7 mouse cellular contexts compared by ENCODE assay signal in genomic region chr4:147199055-147199750, GRCm38 (mm10).
A peak's percentile ranks its signal among the peaks of the same experiment; 100 is the strongest.
DNase-seq lines count a peak whose midpoint lies in the region; ATAC-seq and TF ChIP-seq lines count a peak whose summit lies in the region.
"Not testable (repeated sequence)": the region's sequence is repeated elsewhere in the genome, so short reads cannot be mapped to it uniquely, and the experiment has no call there.

No protein-coding gene starts in this region.

- not testable (repeated sequence) for DNase-seq in hindbrain, embryonic 14.5 days (ENCODE audit: low spot score); kidney, postnatal 0 days (ENCODE audit: low spot score); neural tube, embryonic 11.5 days (ENCODE audit: low spot score)

- not testable (repeated sequence) for H3K4me1 ChIP-seq in embryonic facial prominence, embryonic 15.5 days; heart, embryonic 12.5 days (replicated peaks); hindbrain, embryonic 14.5 days (replicated peaks; ENCODE audit: control insufficient read depth, insufficient read depth, low read length); kidney, postnatal 0 days (replicated peaks; ENCODE audit: insufficient read depth, low read length); liver, embryonic 15.5 days (replicated peaks); neural tube, embryonic 11.5 days (ENCODE audit: control insufficient read depth, insufficient read depth, low read length)

- not testable (repeated sequence) for H3K4me2 ChIP-seq in embryonic facial prominence, embryonic 15.5 days (replicated peaks); heart, embryonic 12.5 days; hindbrain, embryonic 14.5 days (replicated peaks); kidney, postnatal 0 days (ENCODE audit: low read length); liver, embryonic 15.5 days; neural tube, embryonic 11.5 days (ENCODE audit: low read depth)

- not testable (repeated sequence) for H3K4me3 ChIP-seq in embryonic facial prominence, embryonic 15.5 days (replicated peaks); heart, embryonic 12.5 days; hindbrain, embryonic 14.5 days (replicated peaks; ENCODE audit: low read length); kidney, postnatal 0 days (replicated peaks; ENCODE audit: low read depth, low read length); liver, embryonic 15.5 days (replicated peaks); neural tube, embryonic 11.5 days (ENCODE audit: low read depth, low read length)

- H3K36me3 ChIP-seq in embryonic facial prominence, embryonic 15.5 days; heart, embryonic 12.5 days; hindbrain, embryonic 14.5 days (replicated peaks; ENCODE audit: control insufficient read depth, insufficient read depth); kidney, postnatal 0 days (ENCODE audit: insufficient read depth, low read length); liver, embryonic 15.5 days (replicated peaks); neural tube, embryonic 11.5 days (ENCODE audit: control insufficient read depth, insufficient read depth, low read length): not testable (repeated sequence)

- TF ChIP-seq CTCF in kidney, postnatal 0 days (IDR thresholded peaks at IDR 0.05; ENCODE audit: low read depth): not testable (repeated sequence)

- not testable (repeated sequence) for H3K9ac ChIP-seq in embryonic facial prominence, embryonic 15.5 days; heart, embryonic 12.5 days; hindbrain, embryonic 14.5 days; kidney, postnatal 0 days (ENCODE audit: low read depth, low read length); liver, embryonic 15.5 days; neural tube, embryonic 11.5 days (ENCODE audit: low read length)

- ATAC-seq in embryonic facial prominence, embryonic 15.5 days (ENCODE audit: insufficient number of reproducible peaks, low FRiP score, low TSS enrichment, low read depth): 0 out of 2 replicates have a peak, but pooled peaks have one; percentile 32
- peak; percentile 36; the same call in 1 of the 2 replicates for ATAC-seq in heart, embryonic 12.5 days (ENCODE audit: insufficient number of reproducible peaks, low FRiP score)
- ATAC-seq in hindbrain, embryonic 14.5 days (ENCODE audit: low FRiP score): peak; percentile 64
- peak; percentile 57; the same call in 1 of the 2 replicates for ATAC-seq in kidney, postnatal 0 days (replicated peaks; ENCODE audit: low FRiP score, low read depth)
- ATAC-seq in liver, embryonic 15.5 days (ENCODE audit: insufficient read depth): peak; percentile 33; the same call in 1 of the 2 replicates
- ATAC-seq in megakaryocyte-erythroid progenitor cell, adult 5-6 weeks (replicated peaks; ENCODE audit: low FRiP score, low TSS enrichment, poor library complexity, severe bottlenecking): 0 out of 2 replicates have a peak, but pooled peaks have one; percentile 18
- peak; percentile 38; the same call in 1 of the 2 replicates for ATAC-seq in neural tube, embryonic 11.5 days (ENCODE audit: insufficient read depth, low FRiP score, low TSS enrichment)

- not testable (repeated sequence) for H3K27me3 ChIP-seq in embryonic facial prominence, embryonic 15.5 days; heart, embryonic 12.5 days (replicated peaks); hindbrain, embryonic 14.5 days (ENCODE audit: control insufficient read depth, insufficient read depth, low read length); kidney, postnatal 0 days (ENCODE audit: insufficient read depth, low read length); liver, embryonic 15.5 days; neural tube, embryonic 11.5 days (ENCODE audit: control insufficient read depth, insufficient read depth, low read length)

- not testable (repeated sequence) for H3K27ac ChIP-seq in embryonic facial prominence, embryonic 15.5 days (replicated peaks); heart, embryonic 12.5 days (ENCODE audit: poor library complexity, severe bottlenecking); hindbrain, embryonic 14.5 days; kidney, postnatal 0 days; liver, embryonic 15.5 days (replicated peaks); neural tube, embryonic 11.5 days (ENCODE audit: low read depth, low read length)

- WGBS in embryonic facial prominence, embryonic 15.5 days: 76% methylated on average over 6 of the region's 6 CpGs
- WGBS in heart, embryonic 12.5 days: 63% methylated on average over 6 of the region's 6 CpGs
- WGBS in hindbrain, embryonic 14.5 days: 73% methylated on average over 6 of the region's 6 CpGs
- WGBS in kidney, postnatal 0 days: 73% methylated on average over 6 of the region's 6 CpGs
- 57% methylated on average over 6 of the region's 6 CpGs for WGBS in liver, embryonic 15.5 days (ENCODE audit: insufficient replicate concordance)
- 71% methylated on average over 6 of the region's 6 CpGs for WGBS in neural tube, embryonic 11.5 days

- H3K9me3 ChIP-seq in embryonic facial prominence, embryonic 15.5 days (replicated peaks); hindbrain, embryonic 14.5 days (ENCODE audit: control insufficient read depth, low read length); kidney, postnatal 0 days (replicated peaks; ENCODE audit: low read length); liver, embryonic 15.5 days (replicated peaks); neural tube, embryonic 11.5 days (ENCODE audit: control insufficient read depth, low read length): not testable (repeated sequence)
- 0 out of 2 replicates have a peak, but pooled peaks cover 16% of the 10 kb centered on the region for H3K9me3 ChIP-seq in heart, embryonic 12.5 days (replicated peaks)
